ENCODE assay signal across 8 mouse cellular contexts in the genomic region with DNA sequence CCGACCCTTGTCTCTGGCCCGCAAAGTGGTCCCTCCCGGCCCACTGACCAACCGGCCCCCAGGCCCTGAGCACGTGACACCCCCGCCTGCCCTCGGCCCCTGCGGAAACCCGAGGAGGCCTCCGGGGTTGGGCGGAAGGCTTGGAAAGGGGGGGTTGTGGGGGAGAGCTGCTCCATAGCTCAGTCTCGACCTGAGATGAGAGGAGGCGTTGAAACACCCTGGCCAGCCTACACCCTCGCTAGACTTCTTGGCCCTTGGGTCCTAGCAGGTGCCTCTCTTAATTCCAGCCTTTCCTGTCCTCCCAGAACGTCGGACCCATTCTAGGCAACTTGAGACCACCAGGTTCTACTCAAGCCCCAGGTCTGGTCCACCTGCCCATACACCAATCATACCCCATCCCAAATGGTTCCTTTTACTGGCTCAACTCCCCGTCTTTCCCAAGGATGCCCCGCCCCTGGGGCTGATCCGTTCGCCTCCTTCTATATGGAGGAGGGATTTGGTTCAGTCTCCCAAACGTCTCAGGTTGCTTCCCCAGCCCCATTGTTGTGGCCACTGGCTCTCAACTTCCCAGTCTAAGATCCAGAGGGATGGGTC. TPM values are rescaled to one million over a fixed set of nuclear protein-coding genes. Genes with fewer than 3 reads are reported as not detected.
DNase-seq lines count a peak whose midpoint lies in the region; ATAC-seq and TF ChIP-seq lines count a peak whose summit lies in the region.

A gene (minus strand): TSS at position 45 of the 594 bp plus-strand sequence.

- H3K27ac ChIP-seq in thymus, adult 2 months (ENCODE audit: control insufficient read depth, insufficient read depth, low read length) = no peak within 1 kb of the TSS
- H3K27ac ChIP-seq in cortical plate, adult 2 months (ENCODE audit: insufficient read depth, low read length) = no peak within 1 kb of the TSS
- H3K27ac ChIP-seq in intestine, postnatal 0 days (ENCODE audit: low read depth, low read length) = no peak within 1 kb of the TSS
- H3K27ac ChIP-seq in small intestine, adult 2 months (ENCODE audit: insufficient read depth, low read depth, low read length) = peak within 1 kb of the TSS; percentile 4

- no peaks in the 10 kb centered on the region for H3K9me3 ChIP-seq in intestine, postnatal 0 days (ENCODE audit: control insufficient read depth)

- ATAC-seq in intestine, postnatal 0 days = peak; percentile 14; the same call in 1 of the 2 replicates
- ATAC-seq in megakaryocyte-erythroid progenitor cell, adult 5-6 weeks (replicated peaks; ENCODE audit: low FRiP score, low TSS enrichment, poor library complexity, severe bottlenecking) = no peak

- no peak for DNase-seq in thymus, adult 2 months
- no peak for DNase-seq in thymus, postnatal 25 days
- DNase-seq in heart, adult 11 months = peak; percentile 99
- DNase-seq in lung, adult 2 months = no peak

- H3K4me2 ChIP-seq in intestine, postnatal 0 days (replicated peaks; ENCODE audit: low read depth) = peak within 1 kb of the TSS; percentile 85

- H3K36me3 ChIP-seq in thymus, adult 2 months (ENCODE audit: control insufficient read depth, insufficient read depth, low read length) = no peaks in the 10 kb centered on the region
- H3K36me3 ChIP-seq in intestine, postnatal 0 days (ENCODE audit: control insufficient read depth, insufficient read depth) = no peaks in the 10 kb centered on the region
- H3K36me3 ChIP-seq in small intestine, adult 2 months (ENCODE audit: control insufficient read depth, insufficient read depth, low read length) = no peaks in the 10 kb centered on the region

- H3K4me1 ChIP-seq in thymus, adult 2 months (replicated peaks; ENCODE audit: control insufficient read depth, insufficient read depth, low read length) = peaks cover 12% of the 10 kb centered on the region
- H3K4me1 ChIP-seq in cortical plate, adult 2 months (ENCODE audit: control insufficient read depth, insufficient read depth, low read length) = peaks cover 5% of the 10 kb centered on the region
- no peaks in the 10 kb centered on the region for H3K4me1 ChIP-seq in intestine, postnatal 0 days (replicated peaks; ENCODE audit: control insufficient read depth, insufficient read depth, low read length)
- H3K4me1 ChIP-seq in lung, adult 2 months (ENCODE audit: control insufficient read depth, insufficient read depth, low read length) = peaks cover 14% of the 10 kb centered on the region
- H3K4me1 ChIP-seq in small intestine, adult 2 months (ENCODE audit: control insufficient read depth, insufficient read depth, insufficient read length, low read length) = peaks cover 4% of the 10 kb centered on the region

- peak within 1 kb of the TSS; percentile 15; the same call in 1 of the 2 replicates for H3K4me3 ChIP-seq in thymus, adult 2 months (ENCODE audit: control insufficient read depth, insufficient read depth, low read length)
- H3K4me3 ChIP-seq in cortical plate, adult 2 months (ENCODE audit: insufficient read depth, low read length) = peak within 1 kb of the TSS; percentile 15
- H3K4me3 ChIP-seq in intestine, postnatal 0 days (ENCODE audit: low read depth, low read length) = peak within 1 kb of the TSS; percentile 52
- peak within 1 kb of the TSS; percentile 88 for H3K4me3 ChIP-seq in lung, adult 2 months (replicated peaks; ENCODE audit: extremely low read depth, low read depth, low read length)
- peak within 1 kb of the TSS; percentile 67 for H3K4me3 ChIP-seq in small intestine, adult 2 months (ENCODE audit: low read depth, low read length)

- no peak for TF ChIP-seq CTCF in thymus, adult 2 months (IDR thresholded peaks at IDR 0.05; ENCODE audit: borderline replicate concordance, control insufficient read depth, extremely low read depth, insufficient read depth, low read length, poor library complexity)
- TF ChIP-seq CTCF in cortical plate, adult 2 months (IDR thresholded peaks at IDR 0.05; ENCODE audit: extremely low read depth, insufficient read depth, low read length) = no peak
- TF ChIP-seq CTCF in intestine, postnatal 0 days (IDR thresholded peaks at IDR 0.05; ENCODE audit: low read depth) = no peak
- no peak for TF ChIP-seq CTCF in lung, adult 2 months (IDR thresholded peaks at IDR 0.05; ENCODE audit: insufficient read depth, low read length)
- no peak for TF ChIP-seq CTCF in small intestine, adult 2 months (IDR thresholded peaks at IDR 0.05; ENCODE audit: extremely low read depth, insufficient read length, insufficient replicate concordance, low read depth, low read length)

- 6% methylated on average over 21 of the region's 21 CpGs for WGBS in thymus, adult 2 months
- under 1% methylated on average over 21 of the region's 21 CpGs for WGBS in intestine, postnatal 0 days
- 1% methylated on average over 21 of the region's 21 CpGs for WGBS in lung, adult 2 months
- WGBS in small intestine, adult 2 months = 2% methylated on average over 21 of the region's 21 CpGs

- peaks cover 19% of the 10 kb centered on the region; the same call in 1 of the 2 replicates for H3K27me3 ChIP-seq in thymus, adult 2 months (ENCODE audit: control insufficient read depth, insufficient read depth, low read length)
- peaks cover 46% of the 10 kb centered on the region for H3K27me3 ChIP-seq in intestine, postnatal 0 days (replicated peaks; ENCODE audit: control insufficient read depth, insufficient read depth, low read length)
- peaks cover 27% of the 10 kb centered on the region for H3K27me3 ChIP-seq in small intestine, adult 2 months (ENCODE audit: control insufficient read depth, insufficient read depth, low read length)

- H3K9ac ChIP-seq in intestine, postnatal 0 days (ENCODE audit: low read depth, low read length) = peak within 1 kb of the TSS; percentile 54

- no peak for TF ChIP-seq POLR2A in thymus, adult 2 months (IDR thresholded peaks at IDR 0.05; ENCODE audit: control insufficient read depth, extremely low read depth, insufficient read depth, low read length, poor library complexity)
- no peak for TF ChIP-seq POLR2A in cortical plate, adult 2 months (IDR thresholded peaks at IDR 0.05; ENCODE audit: extremely low read depth, insufficient read depth, low read length)
- TF ChIP-seq POLR2A in lung, adult 2 months (IDR thresholded peaks at IDR 0.05; ENCODE audit: borderline replicate concordance, extremely low read depth, low read depth, low read length) = peak; percentile 55; the same call in 1 of the 2 replicates
- TF ChIP-seq POLR2A in small intestine, adult 2 months (IDR thresholded peaks at IDR 0.05; ENCODE audit: low read depth, low read length) = no peak

RNA-seq across cellular contexts. Expression of the gene that starts here (rescaled TPM):
- 2.9 and 3.1 TPM in 2 replicates for polyA plus RNA-seq in thymus, adult 2 months (2012; rRNA removed)
- 21.0 and 22.3 TPM in 2 replicates for polyA plus RNA-seq in cortical plate, adult 2 months (2012; rRNA removed)
- polyA plus RNA-seq in intestine, postnatal 0 days (2015; fragmentation: Nextera tagmentation; extraction: Ambion mirVana) = 2.3 and 2.7 TPM in 2 replicates
- 28.2 and 32.2 TPM in 2 replicates for polyA plus RNA-seq in lung, adult 2 months (2012; rRNA removed)
- polyA plus RNA-seq in small intestine, adult 2 months (2012; rRNA removed) = 2.0 and 2.4 TPM in 2 replicates
- not detected in 2 replicates for total RNA-seq in megakaryocyte-erythroid progenitor cell, adult 5-6 weeks (2014; fragmentation: Nextera tagmentation)
- total RNA-seq in megakaryocyte-erythroid progenitor cell, adult 5-6 weeks (2017) = 2.1 TPM in 1 of 2 replicates, not detected in the other

Comparison
In these comparisons a context has a peak if more than half of its experiments do, and no peak if none do; other contexts are left out.
1. H3K4me3 ChIP-seq: peak in every context shown above with its lines; median percentile 88 in lung, adult 2 months; 67 in small intestine, adult 2 months; 52 in intestine, postnatal 0 days; 15 in thymus, adult 2 months; 15 in cortical plate, adult 2 months.